Mouse (Mus musculus) forebrain, embryonic 16.5 days (tissue): Measurements from ENCODE around the gene Nfkbia. TPM values are rescaled to one million over a fixed set of nuclear protein-coding genes. Genes with fewer than 3 reads are reported as not detected.
A peak's percentile ranks its signal among the peaks of the same experiment; 100 is the strongest.

Source experiments
- ATAC-seq: fragments of 200-750 bp; cut with Nextera tagmentation; 2 replicates; pipeline ENCODE4 v1.8.0; 2017; ENCODE audit warnings: mild to moderate bottlenecking, moderate library complexity
- H3K27ac ChIP-seq: fragments of 300-500 bp; sonication (generic); 2 replicates; pipeline ENCODE4 v1.5.1; 2014; ENCODE audit warnings: low read length, control low read depth
- H3K27me3 ChIP-seq: fragments of 300-500 bp; sonication (generic); replicated peaks from 2 replicates; pipeline ENCODE4 v1.6.1; 2014; ENCODE audit warnings: low read length; ENCODE audit not compliant: control insufficient read depth, insufficient read depth
- H3K36me3 ChIP-seq: fragments of 300-500 bp; sonication (generic); 2 replicates; pipeline ENCODE4 v1.6.1; 2014; ENCODE audit not compliant: control insufficient read depth, insufficient read depth
- H3K4me1 ChIP-seq: fragments of 300-500 bp; sonication (generic); replicated peaks from 2 replicates; pipeline ENCODE4 v1.6.1; 2014; ENCODE audit warnings: low read length; ENCODE audit not compliant: control insufficient read depth, insufficient read depth
- H3K4me2 ChIP-seq: fragments of 300-500 bp; sonication (generic); 2 replicates; pipeline ENCODE4 v1.6.1; 2014; ENCODE audit warnings: mild to moderate bottlenecking, low read length, control low read depth
- H3K4me3 ChIP-seq: fragments of 300-500 bp; sonication (generic); replicated peaks from 2 replicates; pipeline ENCODE4 v1.5.1; 2014; ENCODE audit warnings: mild to moderate bottlenecking, low read length, control low read depth
- H3K9ac ChIP-seq: fragments of 300-500 bp; sonication (generic); replicated peaks from 2 replicates; pipeline ENCODE4 v1.6.1; 2014; ENCODE audit warnings: low read depth, low read length, control low read depth
- H3K9me3 ChIP-seq: fragments of 300-500 bp; sonication (generic); 2 replicates; pipeline ENCODE4 v1.6.1; 2016; ENCODE audit warnings: low read length; ENCODE audit not compliant: control insufficient read depth
- WGBS: fragments of 180-500 bp; shearing (Covaris S2); extraction: QIAGEN DNeasy Blood & Tissue Kit; methylation state at CpG from one replicate; pipeline ENCODE4 v1.1.7; 2014; 5-methylcytosine and 5-hydroxymethylcytosine counted together
- polyA plus RNA-seq: library from polyadenylated mRNA; unstranded; fragments of >200 nt; fragmentation: Nextera tagmentation; extraction: Ambion mirVana; gene quantifications from 2 replicates; pipeline ENCODE4 v1.2.1, GENCODE M21; 2015

The Nfkbia gene
- polyA plus RNA-seq, 1 experiment from 2014 or later: 58.5 TPM

DNA sequence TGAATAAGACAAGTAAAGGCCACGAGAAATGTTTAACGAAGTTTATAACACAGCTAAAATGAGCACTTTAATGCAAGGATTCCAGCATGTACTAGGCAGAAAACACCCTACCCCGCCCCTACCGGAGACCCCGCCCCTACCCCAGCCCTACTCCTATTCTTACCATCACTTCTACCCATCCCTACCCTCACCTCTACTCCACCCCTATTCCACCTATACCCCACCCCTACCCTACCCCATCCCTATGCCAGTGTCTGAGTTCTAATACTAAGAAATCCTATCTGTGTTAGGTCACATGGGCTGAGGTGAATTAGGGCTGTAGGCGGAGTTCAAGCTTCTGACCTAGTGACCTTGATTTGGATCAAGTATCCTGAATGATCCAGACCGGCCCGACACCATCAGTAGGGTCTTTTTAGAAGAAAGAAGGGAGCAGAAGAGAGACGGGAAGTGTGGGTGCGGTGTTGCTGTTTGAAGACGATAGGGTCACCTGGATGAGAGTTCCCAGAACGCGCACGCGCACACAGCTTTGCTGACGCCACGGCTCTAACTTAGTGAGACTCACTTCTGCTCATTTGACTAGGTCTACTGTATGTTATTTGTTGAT lies 15.0 kb upstream of the Nfkbia start:
- Histone ChIP-seq H3K27me3 (no peaks in the 10 kb centered on the region), H3K27ac (no peak overlapping the region), H3K9ac (no peak overlapping the region), H3K4me2 (no peak overlapping the region), H3K36me3 (no peaks in the 10 kb centered on the region), H3K9me3 (no peaks in the 10 kb centered on the region), H3K4me3 (no peak overlapping the region), H3K4me1 (no peaks in the 10 kb centered on the region)
- 86% methylated on average over 17 of the region's 17 CpGs for WGBS
- ATAC-seq: no peak

GRCm38 (mm10) chr12:55506029-55506330 lies 13.5 kb upstream of the Nfkbia start:
- H3K4me3 ChIP-seq: no peak overlapping the region
- H3K27ac ChIP-seq: no peak overlapping the region
- 0% methylated on average over 6 of the region's 6 CpGs for WGBS
- no peaks in the 10 kb centered on the region for H3K36me3 ChIP-seq
- no peak overlapping the region for H3K4me2 ChIP-seq
- H3K9ac ChIP-seq: no peak overlapping the region
- no peaks in the 10 kb centered on the region for H3K4me1 ChIP-seq
- ATAC-seq: peak; percentile 45; the same call in 1 of the 2 replicates
- H3K27me3 ChIP-seq: no peaks in the 10 kb centered on the region; the same call in 1 of the 2 replicates
- no peaks in the 10 kb centered on the region for H3K9me3 ChIP-seq

GRCm38 (mm10) chr12:55505314-55506028 lies 13.0 kb upstream of the Nfkbia start:
- H3K36me3 ChIP-seq: no peaks in the 10 kb centered on the region
- H3K4me3 ChIP-seq: no peak overlapping the region
- no peak overlapping the region for H3K4me2 ChIP-seq
- H3K9ac ChIP-seq: no peak overlapping the region
- H3K27ac ChIP-seq: no peak overlapping the region
- H3K27me3 ChIP-seq: no peaks in the 10 kb centered on the region; the same call in 1 of the 2 replicates
- 43% methylated on average over 7 of the region's 7 CpGs for WGBS
- peak; percentile 41 for ATAC-seq
- no peaks in the 10 kb centered on the region for H3K4me1 ChIP-seq
- no peaks in the 10 kb centered on the region for H3K9me3 ChIP-seq

DNA sequence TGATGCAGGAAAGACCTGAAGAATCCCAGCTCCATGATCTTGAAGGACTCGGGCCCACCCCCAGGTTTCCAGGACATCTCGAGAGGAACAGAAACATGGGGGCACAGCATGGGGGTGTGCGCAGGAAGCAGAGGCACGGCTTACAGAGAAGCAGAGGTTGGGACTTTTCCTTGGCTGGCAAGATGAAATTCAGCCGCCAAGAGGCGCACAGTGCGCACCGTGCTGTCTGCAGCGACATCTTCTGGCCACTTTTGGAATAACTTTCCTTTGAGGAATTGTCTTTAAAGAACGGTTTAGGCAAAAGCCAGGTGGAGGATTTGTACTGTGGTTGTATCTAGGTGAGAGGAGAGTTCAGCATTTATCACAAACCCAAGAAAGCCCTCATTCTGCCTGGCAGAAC lies 6.6 kb upstream of the Nfkbia start:
- Histone ChIP-seq H3K27me3 (no peaks in the 10 kb centered on the region; the same call in 1 of the 2 replicates), H3K4me2 (peak overlapping the region; percentile 34; the same call in 1 of the 2 replicates), H3K9me3 (no peaks in the 10 kb centered on the region), H3K4me1 (0 out of 2 replicates have a peak, but pooled peaks cover 2% of the 10 kb centered on the region), H3K9ac (no peak overlapping the region), H3K27ac (no peak overlapping the region), H3K4me3 (no peak overlapping the region), H3K36me3 (no peaks in the 10 kb centered on the region)
- peak; percentile 81 for ATAC-seq
- under 1% methylated on average over 10 of the region's 10 CpGs for WGBS

DNA sequence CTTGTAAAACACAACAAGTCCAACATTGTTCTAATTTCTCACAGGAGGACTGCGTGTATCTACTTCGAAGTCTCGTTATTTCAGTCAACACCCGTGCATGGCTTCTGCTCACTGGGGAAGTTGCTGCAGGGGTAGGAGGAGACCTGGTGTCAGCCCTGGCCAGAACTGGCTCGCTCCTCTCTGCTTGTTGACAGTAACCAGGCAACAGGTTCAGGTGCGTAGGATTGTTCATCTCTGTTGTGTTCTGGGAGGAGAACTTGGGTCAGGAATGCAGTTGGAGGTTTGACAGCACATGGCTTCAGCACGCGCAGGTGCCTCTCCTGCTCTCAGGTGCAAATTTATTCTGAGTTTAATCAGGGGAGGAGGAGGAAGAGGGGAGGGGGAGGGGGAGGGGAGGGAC lies 5.3 kb upstream of the Nfkbia start:
- no peaks in the 10 kb centered on the region for H3K36me3 ChIP-seq
- no peaks in the 10 kb centered on the region for H3K9me3 ChIP-seq
- no peak overlapping the region for H3K9ac ChIP-seq
- no peak overlapping the region for H3K4me3 ChIP-seq
- H3K27me3 ChIP-seq: no peaks in the 10 kb centered on the region; the same call in 1 of the 2 replicates
- no peak for ATAC-seq
- H3K4me1 ChIP-seq: peaks cover 10% of the 10 kb centered on the region
- no peak overlapping the region for H3K4me2 ChIP-seq
- H3K27ac ChIP-seq: no peak overlapping the region
- WGBS: 54% methylated on average over 8 of the region's 8 CpGs

DNA sequence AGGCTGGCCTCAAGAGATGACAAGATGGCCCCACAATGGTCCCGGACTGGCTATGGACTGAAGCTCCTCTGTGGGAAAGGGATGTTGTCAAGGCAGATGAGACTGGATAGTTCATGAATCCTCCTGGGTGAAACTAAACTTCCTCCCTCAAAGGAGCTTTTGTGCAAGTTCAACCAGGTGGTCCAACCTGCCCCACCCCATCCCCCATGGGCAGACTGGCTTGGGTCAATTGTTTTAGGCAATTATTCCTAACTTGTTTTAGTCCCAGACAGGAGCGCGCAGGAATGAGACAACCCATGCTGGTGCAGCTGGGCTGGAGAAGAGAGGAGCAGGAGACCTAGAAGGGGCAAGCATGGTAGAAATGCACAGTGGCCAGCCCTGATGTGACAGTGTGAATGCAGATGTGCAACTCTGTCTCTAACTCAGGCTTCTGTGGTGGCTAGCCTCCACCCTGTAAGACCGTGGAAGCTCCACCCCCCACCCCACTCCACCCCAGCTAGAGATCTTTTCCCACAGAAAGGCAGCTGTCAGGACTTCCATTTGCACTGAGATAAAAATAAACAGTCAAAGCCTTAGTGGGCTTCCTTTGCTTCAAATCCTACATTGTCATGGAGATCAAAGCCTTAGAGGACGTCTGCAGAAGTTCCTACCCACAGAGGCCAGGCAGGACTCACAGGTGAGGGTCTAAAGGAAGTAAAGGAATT lies 3.6 kb upstream of the Nfkbia start:
- Histone ChIP-seq H3K27me3 (no peaks in the 10 kb centered on the region), H3K4me3 (no peak overlapping the region), H3K27ac (no peak overlapping the region), H3K4me1 (peaks cover 16% of the 10 kb centered on the region), H3K36me3 (no peaks in the 10 kb centered on the region), H3K4me2 (no peak overlapping the region), H3K9me3 (no peaks in the 10 kb centered on the region), H3K9ac (no peak overlapping the region)
- ATAC-seq: no peak
- 74% methylated on average over 5 of the region's 5 CpGs for WGBS

DNA sequence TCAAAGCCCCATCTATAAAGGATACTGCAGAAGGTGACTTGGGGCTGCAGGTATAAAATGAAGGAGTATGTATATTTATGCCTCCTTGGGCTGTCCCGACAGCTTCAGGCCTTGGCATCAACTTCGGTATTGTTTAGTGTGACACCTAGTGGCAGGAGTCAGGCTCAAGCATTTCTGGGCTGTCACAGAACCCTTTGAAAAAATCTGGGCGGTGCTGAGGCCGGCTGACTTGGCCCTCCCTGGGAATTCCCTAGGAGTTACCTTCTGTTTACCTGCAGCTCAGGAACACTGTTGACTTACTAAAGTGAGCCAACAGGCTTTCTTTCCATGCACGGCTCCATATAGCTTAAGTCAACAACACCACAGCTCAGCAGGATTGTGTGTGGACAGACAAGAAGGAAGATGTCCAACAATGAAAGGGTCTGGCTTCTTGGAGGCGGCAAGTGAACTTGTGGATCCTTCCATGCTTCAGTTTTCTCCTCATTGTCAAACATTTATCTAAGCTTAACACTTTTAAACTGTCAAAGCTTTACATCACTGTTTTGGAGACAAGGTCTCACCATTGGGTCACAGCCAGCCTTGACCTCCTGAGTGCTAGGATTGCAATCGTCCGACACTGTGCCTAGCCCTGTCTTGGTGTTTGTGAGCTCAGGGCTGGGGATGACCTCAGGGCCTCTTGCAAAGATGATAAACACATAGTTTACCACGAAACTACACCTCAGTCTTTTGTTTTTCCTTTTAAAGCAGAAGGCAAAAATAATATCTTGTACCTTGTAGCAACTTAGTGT lies 2.9 kb upstream of the Nfkbia start:
- Histone ChIP-seq H3K27me3 (no peaks in the 10 kb centered on the region), H3K4me3 (no peak overlapping the region), H3K4me2 (no peak overlapping the region), H3K4me1 (peaks cover 20% of the 10 kb centered on the region), H3K27ac (no peak overlapping the region), H3K36me3 (peaks cover 5% of the 10 kb centered on the region), H3K9me3 (no peaks in the 10 kb centered on the region), H3K9ac (no peak overlapping the region)
- no peak for ATAC-seq
- WGBS: 37% methylated on average over 9 of the region's 9 CpGs

GRCm38 (mm10) chr12:55493381-55493780 lies 934 bp upstream of the Nfkbia start:
- 41% methylated on average over 8 of the region's 8 CpGs for WGBS
- Histone ChIP-seq H3K27ac (no peak overlapping the region), H3K27me3 (no peaks in the 10 kb centered on the region), H3K4me3 (no peak overlapping the region), H3K9ac (no peak overlapping the region), H3K4me1 (peaks cover 20% of the 10 kb centered on the region), H3K36me3 (peaks cover 10% of the 10 kb centered on the region), H3K4me2 (no peak overlapping the region), H3K9me3 (no peaks in the 10 kb centered on the region)
- ATAC-seq: no peak

- Histone ChIP-seq H3K9ac (peak overlapping the region; percentile 97), H3K9me3 (no peaks in the 10 kb centered on the region), H3K4me2 (peak overlapping the region; percentile 78), H3K27ac (peak overlapping the region; percentile 98), H3K36me3 (peaks cover 13% of the 10 kb centered on the region), H3K4me1 (peaks cover 20% of the 10 kb centered on the region), H3K27me3 (no peaks in the 10 kb centered on the region), H3K4me3 (peak overlapping the region; percentile 90)
- WGBS: under 1% methylated on average over 12 of the region's 12 CpGs
- no peak for ATAC-seq
These were observed 494 bp upstream of the Nfkbia start for GRCm38 (mm10) chr12:55492941-55493340.
